Mouse (Mus musculus) E14TG2a.4 (cell line): ENCODE data around the gene Bco1.

Experiments used
- CTCF ChIP-seq: conservative IDR thresholded peaks from 2 replicates; pipeline ENCODE4 v1.5.1; 2014; ENCODE audit warnings: low read length
- NANOG ChIP-seq: IDR thresholded peaks from 2 replicates; pipeline ENCODE4 v1.6.1; 2014; ENCODE audit warnings: borderline replicate concordance, low read length, mixed read lengths

DNA sequence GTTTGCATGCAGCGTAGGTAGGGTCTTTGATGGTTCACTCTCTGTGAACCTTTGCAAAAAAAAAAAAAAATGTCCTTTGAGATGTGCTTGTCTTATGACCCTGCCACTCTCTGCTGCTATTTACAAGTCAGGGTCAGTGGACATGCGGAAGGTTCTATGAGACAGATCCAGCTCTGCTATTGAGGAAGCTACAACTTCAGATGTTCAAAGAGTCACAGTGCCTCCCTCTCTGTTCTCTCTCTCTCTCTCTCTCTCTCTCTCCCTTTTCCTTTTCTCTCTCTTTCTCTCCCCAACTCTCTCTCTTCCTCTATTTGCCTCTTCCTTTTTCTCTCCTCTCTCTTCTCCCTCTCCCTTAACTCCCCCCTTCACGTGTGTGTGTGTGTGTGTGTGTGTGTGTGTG is 41.5 kb upstream of the Bco1 start:
- TF ChIP-seq CTCF (no peak), NANOG (no peak)
